Comparison of ENCODE assay signal across 9 mouse cellular contexts in the genomic region with DNA sequence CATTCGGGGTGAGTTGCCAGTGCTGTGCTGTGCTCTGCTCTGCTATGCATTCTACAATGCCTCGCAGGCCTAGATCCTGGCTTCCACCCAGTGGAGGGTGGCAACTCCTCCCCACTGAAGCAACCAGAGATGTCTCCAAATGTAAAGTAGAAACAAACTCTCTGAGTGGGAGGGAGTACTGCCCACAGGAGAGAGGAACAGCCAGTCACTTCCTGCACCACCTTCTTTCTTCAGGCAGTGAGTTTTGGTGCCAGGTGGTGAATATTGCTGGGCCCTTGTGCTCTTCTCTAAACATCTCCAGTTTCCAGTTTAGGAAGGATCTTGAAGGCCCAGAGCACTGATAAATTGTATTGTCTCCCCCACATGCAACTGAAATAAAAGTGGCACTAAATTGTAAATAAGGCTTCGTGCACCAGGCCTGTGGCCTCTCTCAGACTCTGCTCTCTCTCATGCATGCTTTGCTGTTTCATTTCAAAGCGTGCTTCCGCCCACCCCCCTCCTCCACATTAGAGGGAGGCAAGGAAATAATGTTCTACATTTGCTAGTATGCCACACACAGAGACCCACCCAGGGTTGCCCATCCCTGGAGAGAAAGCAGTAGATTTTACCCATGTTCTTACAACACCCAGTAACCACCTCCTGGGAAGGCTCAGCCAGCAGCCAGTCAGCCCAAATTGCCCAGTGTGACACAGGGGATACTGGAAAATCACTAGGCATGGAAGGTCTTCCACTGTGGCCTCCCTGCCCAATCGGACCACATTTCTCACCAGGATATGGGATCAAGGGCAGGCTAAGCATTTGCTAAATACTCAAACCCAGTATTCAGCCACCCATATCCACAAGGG. TPM values are rescaled to one million over a fixed set of nuclear protein-coding genes. Genes with fewer than 3 reads are reported as not detected.
A peak's percentile ranks its signal among the peaks of the same experiment; 100 is the strongest.
DNase-seq lines count a peak whose midpoint lies in the region; ATAC-seq lines count a peak whose summit lies in the region.
"Had no signal": no experiment of that assay in that cellular context is flagged by ENCODE, and none has a peak within 500 bp of the region (broad histone marks: within the 10 kb centered on the region; RNA-seq: fewer than 3 reads in every experiment).

No protein-coding gene starts in this region.

- 77% methylated on average over 6 of the region's 6 CpGs for WGBS in heart, embryonic 11.5 days (ENCODE audit: insufficient replicate concordance)
- WGBS in forebrain, embryonic 12.5 days = 87% methylated on average over 6 of the region's 6 CpGs

- no peaks in the 10 kb centered on the region for H3K27me3 ChIP-seq in heart, embryonic 11.5 days (ENCODE audit: control insufficient read depth, insufficient read depth, low read length)
- H3K27me3 ChIP-seq in forebrain, embryonic 12.5 days = no peaks in the 10 kb centered on the region
- H3K27me3 ChIP-seq: lung, embryonic 15.5 days had no signal

- ATAC-seq in heart, embryonic 11.5 days (replicated peaks; ENCODE audit: insufficient number of reproducible peaks, low FRiP score, low TSS enrichment) = no peak
- ATAC-seq in forebrain, embryonic 12.5 days (ENCODE audit: low FRiP score) = no peak

- DNase-seq in heart, adult 8-10 months (ENCODE audit: low spot score) = no peak
- peak; percentile 73 for DNase-seq in right cerebral cortex, adult 18-20 months
- no peak for DNase-seq in right cerebral cortex, postnatal 4 days
- peak; percentile 32 for DNase-seq in induced T-regulatory cell, adult 2 months (ENCODE audit: low read depth)
- DNase-seq in thymus, postnatal 25 days = peak; percentile 66
- no peak for DNase-seq in ovary, postnatal 10 days (ENCODE audit: low spot score)

- no peak overlapping the region for H3K4me3 ChIP-seq in heart, embryonic 11.5 days (ENCODE audit: low read depth, low read length)
- H3K4me3 ChIP-seq in forebrain, embryonic 12.5 days (replicated peaks) = no peak overlapping the region
- H3K4me3 ChIP-seq: lung, embryonic 15.5 days had no signal

- no peak overlapping the region for H3K4me2 ChIP-seq in heart, embryonic 11.5 days
- no peak overlapping the region for H3K4me2 ChIP-seq in forebrain, embryonic 12.5 days
- H3K4me2 ChIP-seq: lung, embryonic 15.5 days had no signal

- H3K9me3 ChIP-seq in heart, embryonic 11.5 days (replicated peaks; ENCODE audit: control insufficient read depth, low read length) = no peaks in the 10 kb centered on the region
- no peaks in the 10 kb centered on the region for H3K9me3 ChIP-seq in forebrain, embryonic 12.5 days
- H3K9me3 ChIP-seq: lung, embryonic 15.5 days had no signal

- H3K9ac ChIP-seq in heart, embryonic 11.5 days (ENCODE audit: low read depth, low read length) = no peak overlapping the region
- H3K9ac ChIP-seq in forebrain, embryonic 12.5 days = no peak overlapping the region
- H3K9ac ChIP-seq: lung, embryonic 15.5 days had no signal

- peak overlapping the region; percentile 32 for H3K27ac ChIP-seq in heart, embryonic 11.5 days (ENCODE audit: low read depth, low read length)
- no peak overlapping the region for H3K27ac ChIP-seq in forebrain, embryonic 12.5 days
- H3K27ac ChIP-seq: lung, embryonic 15.5 days had no signal

- H3K36me3 ChIP-seq in heart, embryonic 11.5 days (ENCODE audit: control insufficient read depth, insufficient read depth, low read length) = no peaks in the 10 kb centered on the region
- H3K36me3 ChIP-seq in forebrain, embryonic 12.5 days (replicated peaks) = no peaks in the 10 kb centered on the region
- H3K36me3 ChIP-seq: lung, embryonic 15.5 days had no signal

- H3K4me1 ChIP-seq in heart, embryonic 11.5 days (ENCODE audit: control insufficient read depth, insufficient read depth, low read length) = peaks cover 18% of the 10 kb centered on the region
- 0 out of 2 replicates have a peak, but pooled peaks cover 2% of the 10 kb centered on the region for H3K4me1 ChIP-seq in forebrain, embryonic 12.5 days
- H3K4me1 ChIP-seq: lung, embryonic 15.5 days had no signal

RNA-seq across cellular contexts. Expression of gene Pemt, which starts 13.5 kb away (rescaled TPM):
- 14.9 and 17.6 TPM in 2 replicates for polyA plus RNA-seq in heart, embryonic 11.5 days (2014; fragmentation: Nextera tagmentation; extraction: Ambion mirVana)
- 1 to 10 TPM; 1.6 to 2.6 (median 2.1) TPM for total RNA-seq in heart, adult 8-10 months (2022)
- polyA plus RNA-seq in forebrain, embryonic 12.5 days (2016; fragmentation: Nextera tagmentation; extraction: Ambion mirVana) = 5.4 and 6.3 TPM in 2 replicates

Comparison
In these comparisons a context has a peak if more than half of its experiments do, and no peak if none do; other contexts are left out.
1. DNase-seq: peak in right cerebral cortex, adult 18-20 months (single experiment), induced T-regulatory cell, adult 2 months (single experiment) and thymus, postnatal 25 days (single experiment); none in heart, adult 8-10 months (single experiment), right cerebral cortex, postnatal 4 days (single experiment) and ovary, postnatal 10 days (single experiment).